Mouse (Mus musculus) lung, adult 2 months (tissue): Measurements from ENCODE around the gene Atad5. TPM values are rescaled to one million over a fixed set of nuclear protein-coding genes. Genes with fewer than 3 reads are reported as not detected.

Experiments
- DNase-seq: peaks from one replicate; pipeline ENCODE4 v3.0.0; 2022
- H3K4me1 ChIP-seq: fragments of 200-500 bp; 2 replicates; pipeline ENCODE4 v1.6.1; 2011; ENCODE audit warnings: low read length; ENCODE audit not compliant: control insufficient read depth, insufficient read depth
- H3K4me3 ChIP-seq: fragments of 200-500 bp; replicated peaks from 2 replicates; pipeline ENCODE3; 2011; ENCODE audit warnings: low read depth, mild to moderate bottlenecking, control low read depth, low read length; ENCODE audit errors: extremely low read depth
- CTCF ChIP-seq: fragments of 200-500 bp; IDR thresholded peaks from 2 replicates; pipeline ENCODE4 v1.5.1; 2011; ENCODE audit warnings: mild to moderate bottlenecking, low read length, control low read depth; ENCODE audit not compliant: insufficient read depth
- POLR2A ChIP-seq: fragments of 200-500 bp; IDR thresholded peaks from 2 replicates; pipeline ENCODE4 v1.6.1; 2011; ENCODE audit warnings: low read depth, mild to moderate bottlenecking, control low read depth, low read length, borderline replicate concordance; ENCODE audit errors: extremely low read depth
- WGBS: fragments of 180-500 bp; shearing (Covaris S2); methylation state at CpG from one replicate; pipeline ENCODE4 v1.1.7; 2018; 5-methylcytosine and 5-hydroxymethylcytosine counted together
- polyA plus RNA-seq: library from polyadenylated mRNA; depleted of rRNA; stranded (reverse); fragments of >200 nt; gene quantifications from 2 replicates; pipeline ENCODE4 v1.2.3, GENCODE M21; 2012

The Atad5 gene
- polyA plus RNA-seq, 1 experiment = 0.44 TPM

DNA sequence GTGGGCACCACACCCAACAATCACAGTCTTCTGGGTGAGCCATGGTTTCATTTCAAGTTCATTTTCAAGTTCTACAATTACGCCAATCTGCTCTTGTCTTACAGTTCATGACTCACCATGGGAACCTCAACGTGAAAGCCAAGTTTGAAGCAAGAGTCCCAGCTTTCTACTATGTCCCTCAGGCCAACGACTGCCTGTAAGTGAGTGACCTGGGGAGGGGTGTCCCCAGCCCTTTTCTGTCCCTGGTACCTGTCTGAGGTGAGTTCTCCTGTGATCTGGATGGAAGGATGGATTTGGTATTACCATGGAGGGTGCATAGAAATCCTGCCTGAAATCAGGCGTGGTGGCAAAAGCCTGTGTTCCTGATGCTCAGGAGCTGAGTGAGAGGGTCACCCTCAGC, 67.6 kb downstream of the Atad5 start:
- H3K4me3 ChIP-seq = no peak overlapping the region
- DNase-seq = no peak
- TF ChIP-seq CTCF = no peak
- TF ChIP-seq POLR2A = no peak
- 70% methylated on average over 4 of the region's 4 CpGs for WGBS
- peaks cover 4% of the 10 kb centered on the region; the same call in 1 of the 2 replicates for H3K4me1 ChIP-seq

DNA sequence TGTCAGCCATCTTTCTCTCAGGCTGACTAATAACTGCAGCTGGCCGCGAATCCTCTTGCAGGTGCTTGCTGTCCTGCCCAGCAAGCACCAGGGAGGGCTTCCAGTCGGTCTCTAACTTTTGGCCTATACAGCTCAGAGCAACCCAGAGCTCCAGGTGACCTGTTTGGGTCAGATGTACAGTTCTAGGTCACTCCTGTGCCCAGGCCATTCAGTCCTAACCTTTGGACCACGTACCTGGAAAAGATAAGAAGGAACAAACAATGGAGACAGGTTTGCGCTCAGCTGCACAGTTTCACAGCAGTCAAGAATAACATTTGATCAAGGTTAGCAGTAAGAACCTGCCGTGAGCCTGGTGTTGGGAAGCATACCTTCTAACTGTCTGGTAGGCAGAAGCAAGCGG, 69.8 kb downstream of the Atad5 start:
- 77% methylated on average over 7 of the region's 7 CpGs for WGBS
- H3K4me1 ChIP-seq = no peaks in the 10 kb centered on the region
- no peak for TF ChIP-seq CTCF
- no peak overlapping the region for H3K4me3 ChIP-seq
- no peak for DNase-seq

DNA sequence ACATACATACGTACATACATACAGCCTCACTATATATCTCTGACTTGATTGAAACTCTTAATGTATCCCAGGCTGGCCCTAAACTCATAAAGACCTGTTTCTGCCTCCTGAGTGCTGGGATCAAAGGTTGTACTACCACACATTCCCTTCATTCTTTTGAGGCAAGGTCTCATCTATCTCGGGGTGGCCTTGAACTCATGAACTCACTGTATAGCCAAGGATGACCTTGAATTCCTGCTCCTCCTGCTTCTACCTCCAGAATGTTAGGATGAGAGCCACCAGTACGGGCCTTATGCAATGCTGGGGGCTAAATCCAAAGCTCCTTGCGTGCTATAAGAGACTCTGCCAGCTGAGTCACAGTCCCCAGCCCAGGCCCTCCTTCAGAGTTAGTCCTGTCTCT, 71.8 kb downstream of the Atad5 start:
- DNase-seq = no peak
- no peak overlapping the region for H3K4me3 ChIP-seq
- no peaks in the 10 kb centered on the region for H3K4me1 ChIP-seq
- TF ChIP-seq CTCF (no peak), POLR2A (no peak)
- WGBS = 66% methylated on average over 4 of the region's 4 CpGs

DNA sequence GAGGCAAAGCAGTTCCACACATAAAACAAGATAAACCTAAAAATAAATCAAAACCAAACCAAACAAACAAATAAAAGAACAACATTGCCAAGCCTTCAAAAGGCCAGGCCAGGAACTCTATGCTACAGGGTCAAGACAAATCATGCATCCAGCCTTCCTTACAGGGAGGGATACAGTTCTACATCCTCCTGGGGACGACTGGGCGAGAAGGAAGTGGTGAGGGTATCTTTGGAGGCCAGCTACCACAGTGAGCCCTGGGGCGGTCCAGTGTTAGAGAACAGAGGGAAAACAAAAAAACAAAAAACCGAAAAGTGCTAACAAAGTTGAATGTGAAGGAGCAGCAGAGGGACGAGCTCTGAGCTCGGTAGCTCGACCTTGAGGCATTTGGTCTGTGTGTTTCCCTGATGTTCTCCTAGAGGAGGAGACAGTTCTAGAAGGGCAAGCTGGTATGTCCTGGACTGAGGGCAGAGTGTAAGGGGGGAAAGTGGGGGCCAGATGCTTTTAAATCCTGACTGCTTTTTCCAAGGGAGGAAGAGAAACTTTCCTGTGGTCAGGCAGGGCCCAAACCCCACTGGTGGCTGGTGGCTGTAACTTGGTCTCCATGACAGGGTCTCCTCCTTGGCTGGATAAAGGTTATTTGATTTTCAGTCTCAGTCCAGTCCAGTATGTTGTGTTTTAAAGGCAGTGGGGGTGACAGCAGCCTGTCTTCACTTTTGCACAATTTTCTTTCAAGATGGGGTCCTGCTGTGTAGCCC, 74.3 kb downstream of the Atad5 start:
- Histone ChIP-seq H3K4me1 (no peaks in the 10 kb centered on the region), H3K4me3 (no peak overlapping the region)
- no peak for DNase-seq
- no peak for TF ChIP-seq POLR2A
- no peak for TF ChIP-seq CTCF
- 57% methylated on average over 7 of the region's 7 CpGs for WGBS

- WGBS = 71% methylated on average over 2 of the region's 2 CpGs
- no peak for TF ChIP-seq POLR2A
- no peak for TF ChIP-seq CTCF
- Histone ChIP-seq H3K4me1 (no peaks in the 10 kb centered on the region), H3K4me3 (no peak overlapping the region)
- no peak for DNase-seq
Observed at GRCm38 (mm10) chr11:80164224-80164623, 75.0 kb downstream of the Atad5 start.

- whole genome bisulfite sequencing = 81% methylated on average over 9 of the region's 9 CpGs
- no peak overlapping the region for H3K4me3 ChIP-seq
- H3K4me1 ChIP-seq = no peaks in the 10 kb centered on the region
- TF ChIP-seq POLR2A = no peak
- no peak for TF ChIP-seq CTCF
- DNase-seq = no peak
Observed at GRCm38 (mm10) chr11:80168121-80168520, 78.9 kb downstream of the Atad5 start.

GRCm38 (mm10) chr11:80168611-80169249, 79.5 kb downstream of the Atad5 start:
- DNase-seq = no peak
- Histone ChIP-seq H3K4me3 (no peak overlapping the region), H3K4me1 (no peaks in the 10 kb centered on the region)
- 64% methylated on average over 4 of the region's 4 CpGs for WGBS
- no peak for TF ChIP-seq CTCF
- TF ChIP-seq POLR2A = no peak

DNA sequence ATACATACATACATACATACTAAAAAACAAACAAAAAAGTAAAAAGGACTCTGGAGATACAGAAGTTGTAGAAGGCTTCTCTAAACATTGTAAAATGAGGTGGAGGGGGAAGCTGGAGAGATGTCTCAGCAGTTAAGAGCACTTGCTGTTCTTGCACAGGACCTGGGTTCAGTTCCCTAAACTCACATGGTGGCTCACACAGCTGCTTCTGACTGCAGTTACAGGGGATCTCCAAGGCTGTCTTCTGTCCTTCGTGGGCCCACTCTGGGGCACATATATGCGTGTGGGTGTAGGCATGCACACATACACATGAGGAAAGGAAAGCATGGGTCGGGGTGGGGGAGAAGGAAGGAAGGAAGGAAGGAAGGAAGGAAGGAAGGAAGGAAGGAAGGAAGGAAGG, 80.4 kb downstream of the Atad5 start:
- WGBS = 54% methylated on average over 3 of the region's 3 CpGs
- Histone ChIP-seq H3K4me1 (no peaks in the 10 kb centered on the region), H3K4me3 (no peak overlapping the region)
- DNase-seq = no peak
- TF ChIP-seq CTCF (no peak), POLR2A (no peak)

- DNase-seq = no peak
- H3K4me3 ChIP-seq = no peak overlapping the region
- TF ChIP-seq CTCF = no peak
- no peak for TF ChIP-seq POLR2A
- WGBS = 59% methylated on average over 5 of the region's 5 CpGs
- H3K4me1 ChIP-seq = no peaks in the 10 kb centered on the region
Observed at GRCm38 (mm10) chr11:80170351-80170750, 81.2 kb downstream of the Atad5 start.

DNA sequence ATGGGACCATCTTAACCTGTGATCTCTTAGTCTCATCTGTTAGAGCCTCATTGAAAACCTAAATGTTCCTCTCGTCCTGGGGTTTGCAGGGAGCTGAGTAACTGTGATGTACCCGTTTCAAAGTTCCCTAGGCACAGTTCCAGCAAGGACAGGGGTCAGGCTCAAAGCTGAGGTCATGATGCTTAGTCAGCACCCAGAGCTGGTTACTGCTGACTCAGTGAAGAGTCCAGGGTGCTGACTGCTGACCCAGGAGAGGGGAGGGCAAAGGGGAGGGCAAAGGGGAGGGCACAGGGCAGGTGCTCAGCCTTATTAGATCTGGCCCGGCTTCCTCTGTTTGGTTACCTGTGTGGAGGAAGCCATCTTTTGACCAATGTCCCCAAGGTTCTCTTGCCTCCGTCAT, 82.7 kb downstream of the Atad5 start:
- TF ChIP-seq POLR2A = no peak
- TF ChIP-seq CTCF = no peak
- no peak for DNase-seq
- H3K4me1 ChIP-seq = no peaks in the 10 kb centered on the region
- no peak overlapping the region for H3K4me3 ChIP-seq
- WGBS = 64% methylated on average over 4 of the region's 4 CpGs
